Mouse (Mus musculus) kidney, embryonic 14.5 days (tissue): ENCODE results near the gene Col5a1. TPM values are rescaled to one million over a fixed set of nuclear protein-coding genes. Genes with fewer than 3 reads are reported as not detected.

ENCODE experiments used
- ATAC-seq: fragments of 200-750 bp; cut with Nextera tagmentation; 2 replicates; pipeline ENCODE4 v1.8.0; 2017; ENCODE audit warnings: moderate number of reproducible peaks, mild to moderate bottlenecking, moderate TSS enrichment, moderate library complexity; ENCODE audit not compliant: low FRiP score, low TSS enrichment
- H3K27ac ChIP-seq: fragments of 300-500 bp; sonication (generic); 2 replicates; pipeline ENCODE4 v1.5.1; 2014; ENCODE audit warnings: low read depth, mild to moderate bottlenecking, low read length, moderate library complexity, mixed read lengths
- H3K27me3 ChIP-seq: fragments of 300-500 bp; sonication (generic); 2 replicates; pipeline ENCODE4 v1.6.1; 2014; ENCODE audit warnings: mild to moderate bottlenecking, low read length; ENCODE audit not compliant: control insufficient read depth, insufficient read depth
- H3K36me3 ChIP-seq: fragments of 300-500 bp; sonication (generic); 2 replicates; pipeline ENCODE4 v1.6.1; 2014; ENCODE audit warnings: low read length, mixed read lengths; ENCODE audit not compliant: control insufficient read depth, insufficient read depth
- H3K4me1 ChIP-seq: fragments of 300-500 bp; sonication (generic); 2 replicates; pipeline ENCODE4 v1.6.1; 2014; ENCODE audit warnings: low read length, mixed read lengths; ENCODE audit not compliant: control insufficient read depth, insufficient read depth
- H3K4me2 ChIP-seq: fragments of 300-500 bp; sonication (generic); replicated peaks from 2 replicates; pipeline ENCODE4 v1.6.1; 2014; ENCODE audit warnings: low read depth, mild to moderate bottlenecking, low read length
- H3K4me3 ChIP-seq: fragments of 300-500 bp; sonication (generic); 2 replicates; pipeline ENCODE4 v1.5.1; 2014; ENCODE audit warnings: mild to moderate bottlenecking, low read length
- H3K9ac ChIP-seq: fragments of 300-500 bp; sonication (generic); 2 replicates; pipeline ENCODE4 v1.6.1; 2014; ENCODE audit warnings: low read depth, mild to moderate bottlenecking, low read length, moderate library complexity
- H3K9me3 ChIP-seq: fragments of 300-500 bp; sonication (generic); 2 replicates; pipeline ENCODE4 v1.6.1; 2016; ENCODE audit warnings: low read length; ENCODE audit not compliant: control insufficient read depth
- WGBS: fragments of 180-500 bp; shearing (Covaris S2); extraction: QIAGEN DNeasy Blood & Tissue Kit; methylation state at CpG from one replicate; pipeline ENCODE4 v1.1.7; 2014; 5-methylcytosine and 5-hydroxymethylcytosine counted together
- polyA plus RNA-seq: library from polyadenylated mRNA; unstranded; fragments of >200 nt; fragmentation: Nextera tagmentation; extraction: Ambion mirVana; gene quantifications from 2 replicates; pipeline ENCODE4 v1.2.1, GENCODE M21; 2014

Gene Col5a1
- polyA plus RNA-seq, 1 experiment from 2014 or later, result 42.3 TPM

DNA sequence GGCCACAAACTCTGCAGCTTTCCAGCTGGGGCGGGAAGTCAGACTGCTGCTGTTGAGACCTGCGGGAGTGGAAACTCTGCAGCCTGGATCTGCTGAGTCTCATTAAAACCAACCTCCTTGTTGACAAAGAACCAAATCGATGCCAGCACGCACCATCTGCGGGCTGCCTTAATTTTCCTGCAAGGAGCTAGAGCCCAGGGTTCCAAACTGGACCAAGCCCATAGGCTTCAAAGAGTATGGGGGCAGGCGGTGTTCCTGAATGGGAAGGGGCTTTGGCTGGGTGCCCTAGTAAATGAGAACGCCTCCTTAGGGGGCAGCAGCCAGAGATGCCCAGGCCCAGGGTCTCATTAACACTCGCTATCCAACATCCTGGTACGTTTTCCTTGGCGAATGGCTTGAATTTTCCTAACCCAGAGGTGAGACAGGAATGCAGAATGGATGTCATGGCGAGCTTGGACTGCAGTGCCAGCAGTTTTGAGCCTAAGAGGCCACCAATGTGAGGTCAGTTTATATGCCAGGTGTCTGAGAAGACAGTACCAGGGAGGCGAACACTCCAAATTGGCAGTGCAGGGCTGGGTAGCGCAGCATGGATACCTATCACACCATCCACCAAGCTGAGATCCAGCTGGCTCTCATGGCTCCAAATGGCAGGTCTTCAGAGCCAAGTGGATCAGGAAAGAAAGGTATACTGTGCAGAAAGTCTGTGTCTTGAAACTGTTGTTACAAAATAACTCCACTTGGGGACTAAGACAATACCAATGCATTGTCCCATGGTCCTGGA lies 9.3 kb upstream of the Col5a1 start:
- H3K36me3 ChIP-seq, result no peaks in the 10 kb centered on the region
- no peak overlapping the region for H3K4me2 ChIP-seq
- WGBS, result 86% methylated on average over 13 of the region's 13 CpGs
- H3K27me3 ChIP-seq, result no peaks in the 10 kb centered on the region
- no peak overlapping the region for H3K27ac ChIP-seq
- no peak overlapping the region for H3K4me3 ChIP-seq
- H3K9me3 ChIP-seq, result no peaks in the 10 kb centered on the region
- H3K9ac ChIP-seq, result no peak overlapping the region
- H3K4me1 ChIP-seq, result no peaks in the 10 kb centered on the region
- ATAC-seq, result no peak

DNA sequence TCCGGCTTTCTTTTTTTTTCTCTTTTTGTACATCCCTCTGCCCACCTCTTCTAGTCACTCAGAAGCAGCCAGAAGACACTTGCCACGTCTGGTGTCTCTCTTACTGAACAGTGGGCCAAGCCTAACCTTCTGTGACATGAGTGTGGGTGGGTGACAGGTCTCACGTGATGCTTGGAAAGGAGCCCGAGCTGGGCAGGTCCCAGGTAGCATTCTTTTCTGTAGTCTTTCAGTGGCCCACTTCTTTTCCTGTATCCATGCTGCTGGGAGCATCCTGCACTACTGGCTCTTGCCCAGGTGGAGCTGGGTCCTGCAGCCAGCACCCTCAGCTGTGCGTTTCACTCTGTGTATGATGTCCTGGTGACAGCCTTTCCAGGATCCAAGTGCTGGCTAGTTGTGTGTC lies 8.2 kb upstream of the Col5a1 start:
- H3K27me3 ChIP-seq, result no peaks in the 10 kb centered on the region
- H3K9me3 ChIP-seq, result no peaks in the 10 kb centered on the region
- 82% methylated on average over 5 of the region's 5 CpGs for WGBS
- no peak overlapping the region for H3K4me3 ChIP-seq
- no peak overlapping the region for H3K9ac ChIP-seq
- no peak overlapping the region for H3K27ac ChIP-seq
- no peaks in the 10 kb centered on the region for H3K36me3 ChIP-seq
- no peaks in the 10 kb centered on the region for H3K4me1 ChIP-seq
- H3K4me2 ChIP-seq, result no peak overlapping the region
- no peak for ATAC-seq

DNA sequence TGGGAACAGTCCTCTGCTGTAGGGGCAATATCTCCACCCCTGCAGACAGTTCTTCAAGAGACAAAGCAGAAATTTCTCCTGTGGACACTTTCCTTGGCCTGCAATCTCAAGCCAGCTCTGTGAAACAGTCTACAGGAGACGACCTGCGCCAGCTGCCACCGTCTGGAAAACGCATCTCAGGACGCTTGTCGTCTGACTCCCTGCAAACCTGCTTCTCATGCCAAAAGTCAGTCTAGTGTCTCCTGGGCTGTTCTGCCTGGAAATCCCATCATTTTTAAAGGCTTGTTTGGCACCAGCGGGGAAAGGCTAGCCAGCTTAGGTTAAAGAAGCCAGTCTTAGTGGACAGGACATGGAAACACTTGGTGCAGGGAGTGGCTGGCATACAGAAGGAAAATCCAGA lies 2.9 kb upstream of the Col5a1 start:
- peaks cover 4% of the 10 kb centered on the region; the same call in 1 of the 2 replicates for H3K4me1 ChIP-seq
- H3K27me3 ChIP-seq, result 0 out of 2 replicates have a peak, but pooled peaks cover 3% of the 10 kb centered on the region
- no peak overlapping the region for H3K9ac ChIP-seq
- H3K9me3 ChIP-seq, result no peaks in the 10 kb centered on the region
- no peak overlapping the region for H3K4me3 ChIP-seq
- H3K36me3 ChIP-seq, result no peaks in the 10 kb centered on the region
- WGBS, result 68% methylated on average over 7 of the region's 7 CpGs
- no peak overlapping the region for H3K4me2 ChIP-seq
- no peak overlapping the region for H3K27ac ChIP-seq
- ATAC-seq, result no peak

DNA sequence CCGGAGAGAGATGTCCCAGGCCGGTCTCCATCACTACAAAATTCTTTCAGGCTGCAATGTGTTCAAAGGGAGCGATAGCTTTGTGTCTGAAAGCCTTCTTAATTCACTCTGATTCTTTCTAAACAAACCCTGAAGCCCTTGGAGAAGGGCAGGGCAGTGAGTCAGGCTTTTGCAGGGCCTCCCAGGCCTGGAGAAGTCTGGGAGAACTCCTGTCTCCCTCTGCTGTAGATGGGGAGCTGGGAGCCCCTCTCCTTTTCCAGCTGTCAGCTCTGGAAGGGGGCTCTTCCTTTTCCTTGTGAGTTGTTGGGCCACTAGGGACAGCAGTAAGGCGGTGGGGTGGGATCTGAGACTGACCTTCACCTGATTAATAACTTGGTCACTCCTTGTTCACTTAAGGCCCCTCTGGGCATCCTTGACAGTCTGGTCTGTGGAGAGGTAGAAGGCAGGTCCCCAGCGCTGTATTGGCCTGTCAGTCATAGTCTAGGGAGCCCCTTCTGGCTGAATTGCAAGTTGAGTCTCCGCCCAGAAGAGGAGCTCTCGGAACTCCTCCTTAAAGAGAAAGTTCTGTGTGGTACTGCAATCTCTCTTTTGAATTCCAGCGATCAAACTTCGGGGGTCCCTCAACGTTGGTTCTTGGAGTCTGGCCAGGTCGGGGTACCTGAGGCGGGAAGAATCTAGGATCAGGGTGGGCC lies 623 bp upstream of the Col5a1 start:
- Histone ChIP-seq H3K9me3 (no peaks in the 10 kb centered on the region), H3K4me2 (peak overlapping the region; percentile 94), H3K4me1 (peaks cover 12% of the 10 kb centered on the region; the same call in 1 of the 2 replicates), H3K27me3 (0 out of 2 replicates have a peak, but pooled peaks cover 3% of the 10 kb centered on the region), H3K36me3 (no peaks in the 10 kb centered on the region), H3K27ac (peak overlapping the region; percentile 72; the same call in 1 of the 2 replicates), H3K9ac (peak overlapping the region; percentile 81; the same call in 1 of the 2 replicates), H3K4me3 (peak overlapping the region; percentile 73)
- ATAC-seq, result peak; percentile 79
- 15% methylated on average over 12 of the region's 12 CpGs for WGBS

DNA sequence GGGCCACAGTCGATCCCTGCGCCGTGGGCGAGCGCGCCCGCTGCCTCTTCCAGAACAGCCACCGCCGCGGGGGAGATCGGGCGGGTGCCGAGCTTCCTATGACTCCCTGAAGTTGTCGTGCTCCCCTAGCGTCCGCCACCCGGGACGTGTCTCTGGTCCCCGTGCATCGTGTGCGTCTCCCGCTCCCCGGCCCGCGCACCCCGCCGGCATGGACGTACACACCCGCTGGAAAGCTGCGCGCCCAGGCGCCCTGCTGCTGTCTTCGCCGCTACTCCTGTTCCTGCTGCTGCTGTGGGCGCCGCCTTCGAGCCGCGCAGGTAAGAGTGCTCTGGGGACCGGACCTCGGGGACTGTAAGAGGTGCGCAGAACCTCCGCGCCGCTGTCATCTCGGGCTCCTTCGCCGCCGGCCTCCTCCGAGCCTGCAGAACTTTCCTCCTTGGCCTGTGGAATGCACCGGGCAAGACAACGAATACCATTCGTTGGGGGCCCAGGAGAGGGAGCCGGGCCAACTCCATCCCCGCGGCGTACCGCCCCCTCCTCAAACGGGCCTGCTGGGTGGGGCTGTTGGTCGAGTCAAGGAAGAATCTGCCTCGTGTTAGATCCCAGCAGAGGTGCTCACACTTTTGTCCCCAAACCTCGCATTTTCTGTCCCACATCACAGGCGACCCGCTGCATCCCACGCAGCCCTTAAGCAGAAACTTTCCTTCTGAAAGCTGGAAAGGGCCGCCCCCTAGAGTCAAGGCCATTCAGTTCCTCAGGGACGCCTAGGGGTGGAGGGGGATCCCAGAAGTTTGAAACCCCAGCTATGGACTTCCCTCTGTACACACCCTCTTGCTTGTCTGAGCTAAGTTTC lies 609 bp downstream of the Col5a1 start:
- peak; percentile 40 for ATAC-seq
- WGBS, result under 1% methylated on average over 53 of the region's 67 CpGs
- H3K4me1 ChIP-seq, result peaks cover 12% of the 10 kb centered on the region; the same call in 1 of the 2 replicates
- peak overlapping the region; percentile 69 for H3K27ac ChIP-seq
- no peaks in the 10 kb centered on the region for H3K36me3 ChIP-seq
- H3K9ac ChIP-seq, result peak overlapping the region; percentile 81
- H3K4me2 ChIP-seq, result peak overlapping the region; percentile 94
- H3K4me3 ChIP-seq, result peak overlapping the region; percentile 73
- H3K9me3 ChIP-seq, result no peaks in the 10 kb centered on the region
- 0 out of 2 replicates have a peak, but pooled peaks cover 3% of the 10 kb centered on the region for H3K27me3 ChIP-seq

DNA sequence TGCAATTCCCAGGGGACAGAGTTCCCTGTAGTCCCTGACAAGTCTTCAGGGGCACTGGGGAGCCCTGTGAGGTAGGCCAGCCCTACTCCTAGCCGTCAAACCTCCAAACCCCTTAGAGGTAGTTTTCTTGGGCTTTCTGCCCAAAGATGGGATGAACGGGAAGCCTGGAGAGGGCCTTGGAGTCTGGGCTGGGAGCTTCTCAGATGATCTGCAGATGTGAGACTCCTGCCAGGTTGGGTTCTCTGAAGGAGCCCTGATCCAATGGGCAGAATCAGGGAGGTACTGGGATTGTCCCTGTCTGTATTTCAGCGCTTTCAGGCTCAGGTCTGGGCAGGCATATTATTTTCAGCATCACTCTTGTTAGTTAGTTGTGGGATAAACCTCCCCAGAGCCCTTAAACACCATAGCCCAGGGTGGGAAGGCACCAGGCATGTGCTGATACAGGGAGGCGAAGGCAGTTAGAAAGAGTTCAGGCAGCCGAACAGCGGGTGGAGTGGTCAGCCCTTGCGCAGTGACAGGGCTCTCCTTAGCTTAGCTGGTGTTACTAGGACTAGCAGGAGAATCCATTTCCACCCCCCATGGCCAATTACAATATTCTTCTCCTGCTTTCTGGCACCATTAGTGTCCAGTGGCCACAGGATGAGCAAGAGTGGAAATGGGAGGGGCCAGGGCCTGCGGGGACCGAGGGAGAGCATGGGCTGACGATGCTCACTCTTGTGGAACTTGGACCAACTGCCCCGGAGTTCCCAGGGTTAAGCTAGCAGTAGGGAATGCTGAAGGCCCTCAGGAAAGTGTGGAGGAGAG lies 1.4 kb downstream of the Col5a1 start:
- H3K9me3 ChIP-seq, result no peaks in the 10 kb centered on the region
- peak overlapping the region; percentile 81; the same call in 1 of the 2 replicates for H3K9ac ChIP-seq
- H3K4me2 ChIP-seq, result peak overlapping the region; percentile 94
- H3K4me3 ChIP-seq, result peak overlapping the region; percentile 73
- H3K27ac ChIP-seq, result peak overlapping the region; percentile 52; the same call in 1 of the 2 replicates
- WGBS, result 21% methylated on average over 11 of the region's 11 CpGs
- no peak for ATAC-seq
- H3K36me3 ChIP-seq, result no peaks in the 10 kb centered on the region
- H3K4me1 ChIP-seq, result peaks cover 12% of the 10 kb centered on the region; the same call in 1 of the 2 replicates
- 0 out of 2 replicates have a peak, but pooled peaks cover 3% of the 10 kb centered on the region for H3K27me3 ChIP-seq

DNA sequence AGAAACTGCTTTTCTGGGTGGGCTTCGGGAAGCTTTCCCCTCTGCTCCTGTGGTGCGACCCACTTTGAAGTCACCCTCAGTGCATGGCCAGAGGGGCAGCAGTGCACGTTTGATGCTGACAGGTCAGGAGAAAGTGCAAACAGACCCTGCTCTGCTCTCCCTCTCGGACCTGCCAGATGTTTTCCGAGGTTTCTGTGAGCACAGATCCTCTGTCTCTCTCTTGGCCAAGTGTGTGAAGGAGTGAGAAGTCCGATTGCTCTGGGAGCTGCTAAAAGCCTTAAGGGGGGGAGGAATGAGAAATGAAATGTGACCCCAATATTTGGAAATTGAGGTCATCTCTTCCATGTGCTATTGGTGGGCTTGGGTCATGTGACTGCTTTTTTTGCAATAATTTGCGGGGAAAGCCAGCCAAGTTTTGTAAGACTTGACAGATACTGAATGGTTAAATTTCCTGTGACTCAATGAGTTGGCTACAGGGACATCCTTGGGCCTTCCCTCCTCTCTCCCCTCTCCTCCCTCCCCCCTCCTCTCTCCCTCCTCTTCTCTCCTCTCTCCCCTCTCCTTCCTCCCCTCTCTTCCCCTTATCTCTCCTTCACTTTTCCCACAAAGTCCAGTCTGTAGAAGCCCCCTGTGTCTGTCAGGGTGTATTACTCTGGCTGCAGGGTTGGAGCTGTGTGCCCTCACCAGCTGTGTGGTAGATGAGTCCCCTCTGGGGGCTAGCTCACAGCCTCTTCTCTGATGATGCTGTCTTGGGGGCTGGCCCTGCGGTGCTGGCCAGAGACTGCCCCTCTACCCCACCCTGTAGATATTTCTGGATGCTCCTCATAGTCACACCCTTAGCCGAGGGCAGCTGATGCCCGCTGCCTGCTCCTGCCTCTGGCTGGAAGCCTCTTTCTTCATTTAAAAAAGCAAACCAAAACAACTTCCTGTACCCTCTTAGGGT lies 2.6 kb downstream of the Col5a1 start:
- ATAC-seq, result no peak
- Histone ChIP-seq H3K4me1 (peaks cover 12% of the 10 kb centered on the region; the same call in 1 of the 2 replicates), H3K4me2 (peak overlapping the region; percentile 94), H3K4me3 (peak overlapping the region; percentile 73), H3K9me3 (no peaks in the 10 kb centered on the region), H3K27me3 (0 out of 2 replicates have a peak, but pooled peaks cover 3% of the 10 kb centered on the region), H3K27ac (peak overlapping the region; percentile 52; the same call in 1 of the 2 replicates), H3K36me3 (no peaks in the 10 kb centered on the region), H3K9ac (peak overlapping the region; percentile 81)
- 23% methylated on average over 10 of the region's 10 CpGs for WGBS
